Mouse (Mus musculus): Measurements from ENCODE around the gene Brap. TPM values are rescaled to one million over a fixed set of nuclear protein-coding genes. Genes with fewer than 3 reads are reported as not detected.
A peak's percentile ranks its signal among the peaks of the same experiment; 100 is the strongest.

The Brap gene
- polyA plus RNA-seq, 1 experiment from 2014 or later = 30.6 TPM

DNA sequence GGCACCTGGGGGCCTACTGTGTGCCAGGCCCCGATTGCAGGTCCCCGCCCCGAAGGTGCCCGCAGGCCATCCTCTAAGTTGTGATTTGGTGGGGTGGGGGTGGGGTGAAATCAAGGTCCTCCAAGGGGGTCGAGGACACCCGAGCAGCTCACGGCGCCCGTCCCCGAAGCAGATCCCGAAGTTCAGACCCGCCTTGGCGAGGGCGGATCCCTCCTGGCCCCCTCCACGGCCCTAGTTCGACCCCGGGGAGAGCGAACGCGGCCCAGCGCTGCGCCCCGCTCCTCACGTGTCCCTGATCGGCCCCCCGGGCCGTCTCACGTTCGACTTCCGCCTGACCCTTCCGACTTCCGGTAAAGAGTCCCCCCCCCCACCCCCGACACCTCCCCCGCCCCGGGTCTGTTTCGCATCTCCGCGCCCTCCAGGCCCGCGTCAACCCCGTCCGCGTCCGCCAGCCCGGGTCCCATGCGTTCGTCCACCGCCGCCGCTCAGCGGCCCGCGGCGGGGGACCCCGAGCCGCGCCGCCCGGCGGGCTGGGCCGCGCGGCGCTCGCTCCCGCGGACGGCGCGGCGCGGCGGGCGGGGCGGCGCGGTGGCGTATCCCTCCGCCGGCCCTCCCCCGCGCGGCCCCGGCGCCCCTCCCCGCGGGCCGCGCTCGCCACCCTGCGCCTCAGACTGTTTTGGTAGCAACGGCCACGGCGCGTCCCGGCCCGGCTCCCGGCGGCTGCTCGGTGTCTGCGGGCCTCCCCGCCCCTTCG is 51.0 kb downstream of the Brap start, which contains the start of gene Atxn2:
TSS of gene Atxn2 (plus strand) at position 164 of the 754 bp plus-strand sequence.
- peak within 1 kb of the TSS; percentile 97 for H3K27ac ChIP-seq (ENCODE audit: low read depth, low read length)
- 1% methylated on average over 66 of the region's 103 CpGs for WGBS
- peak within 1 kb of the TSS; percentile 90 for H3K9ac ChIP-seq (ENCODE audit: low read depth, low read length)
- 0 out of 2 replicates have a peak, but pooled peaks cover 7% of the 10 kb centered on the region for H3K4me1 ChIP-seq (replicated peaks; ENCODE audit: control insufficient read depth, insufficient read depth, low read length)
- no peaks in the 10 kb centered on the region; the same call in 1 of the 2 replicates for H3K36me3 ChIP-seq (ENCODE audit: control insufficient read depth, insufficient read depth)
- H3K27me3 ChIP-seq (replicated peaks; ENCODE audit: control insufficient read depth, insufficient read depth, low read length) = no peaks in the 10 kb centered on the region
- ATAC-seq = peak; percentile 86
- H3K4me3 ChIP-seq (ENCODE audit: low read depth, low read length) = peak within 1 kb of the TSS; percentile 88
- H3K9me3 ChIP-seq (ENCODE audit: control insufficient read depth) = no peaks in the 10 kb centered on the region
- H3K4me2 ChIP-seq (replicated peaks; ENCODE audit: low read depth) = peak within 1 kb of the TSS; percentile 84
- TF ChIP-seq CTCF (IDR thresholded peaks at IDR 0.05; ENCODE audit: low read depth) = 0 out of 2 replicates have a peak, but pooled peaks have one; percentile 6

DNA sequence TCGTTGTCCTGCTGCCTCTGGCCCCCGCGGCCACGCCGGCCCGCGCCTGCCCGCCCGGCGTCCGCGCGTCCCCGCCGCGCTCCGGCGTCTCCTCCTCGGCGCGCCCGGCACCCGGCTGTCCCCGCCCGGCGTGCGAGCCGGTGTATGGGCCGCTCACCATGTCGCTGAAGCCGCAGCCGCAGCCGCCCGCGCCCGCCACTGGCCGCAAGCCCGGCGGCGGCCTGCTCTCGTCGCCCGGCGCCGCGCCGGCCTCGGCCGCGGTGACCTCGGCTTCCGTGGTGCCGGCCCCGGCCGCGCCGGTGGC is 51.5 kb downstream of the Brap start:
- peak overlapping the region; percentile 90 for H3K9ac ChIP-seq (ENCODE audit: low read depth, low read length)
- ATAC-seq = peak; percentile 50
- peak overlapping the region; percentile 97 for H3K27ac ChIP-seq (ENCODE audit: low read depth, low read length)
- no peaks in the 10 kb centered on the region; the same call in 1 of the 2 replicates for H3K36me3 ChIP-seq (ENCODE audit: control insufficient read depth, insufficient read depth)
- no peaks in the 10 kb centered on the region for H3K9me3 ChIP-seq (ENCODE audit: control insufficient read depth)
- H3K4me3 ChIP-seq (ENCODE audit: low read depth, low read length) = peak overlapping the region; percentile 88
- TF ChIP-seq CTCF (IDR thresholded peaks at IDR 0.05; ENCODE audit: low read depth) = no peak
- 0% methylated on average over 41 of the region's 57 CpGs for WGBS
- H3K4me1 ChIP-seq (replicated peaks; ENCODE audit: control insufficient read depth, insufficient read depth, low read length) = 0 out of 2 replicates have a peak, but pooled peaks cover 7% of the 10 kb centered on the region
- no peaks in the 10 kb centered on the region for H3K27me3 ChIP-seq (replicated peaks; ENCODE audit: control insufficient read depth, insufficient read depth, low read length)
- peak overlapping the region; percentile 84 for H3K4me2 ChIP-seq (replicated peaks; ENCODE audit: low read depth)

DNA sequence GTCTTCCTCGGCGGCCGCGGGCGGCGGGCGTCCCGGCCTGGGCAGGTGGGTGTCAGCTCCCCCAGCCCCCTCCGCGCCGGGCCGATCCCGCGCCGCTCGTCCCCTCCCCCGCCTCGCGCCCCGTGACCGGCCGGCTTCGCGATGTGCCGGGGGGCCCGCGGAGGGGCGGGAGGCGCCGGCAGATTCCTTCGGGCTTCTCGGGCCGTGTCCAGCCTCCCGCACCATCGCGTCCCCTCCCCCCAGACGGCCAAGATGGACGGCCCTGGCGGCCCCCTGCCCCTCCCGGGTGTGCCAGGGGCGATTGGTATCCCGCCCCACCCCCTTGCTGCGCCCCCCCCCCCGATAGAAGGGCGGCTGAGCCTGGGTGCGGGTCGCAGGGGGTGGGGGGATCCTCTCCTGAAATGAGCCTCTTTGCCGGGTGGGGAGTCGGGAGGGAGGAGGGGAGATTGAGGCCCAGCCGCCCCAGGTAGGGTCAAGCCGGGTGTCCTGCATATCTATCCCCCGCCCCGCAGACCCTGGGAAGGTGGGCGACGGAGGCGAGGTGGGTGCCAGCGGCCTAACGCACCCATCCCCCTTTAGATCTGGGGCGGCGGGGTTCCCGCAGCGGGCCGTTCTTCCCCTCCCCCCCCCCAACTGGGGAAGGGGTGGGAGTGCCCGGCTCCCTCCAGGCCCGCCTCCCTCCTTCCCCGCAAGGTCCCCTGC is 52.0 kb downstream of the Brap start:
- peak; percentile 23 for ATAC-seq
- Histone ChIP-seq H3K9ac (ENCODE audit: low read depth, low read length) (peak overlapping the region; percentile 90), H3K27ac (ENCODE audit: low read depth, low read length) (peak overlapping the region; percentile 97), H3K4me3 (ENCODE audit: low read depth, low read length) (peak overlapping the region; percentile 88), H3K4me2 (replicated peaks; ENCODE audit: low read depth) (peak overlapping the region; percentile 84), H3K27me3 (replicated peaks; ENCODE audit: control insufficient read depth, insufficient read depth, low read length) (no peaks in the 10 kb centered on the region), H3K9me3 (ENCODE audit: control insufficient read depth) (no peaks in the 10 kb centered on the region), H3K4me1 (replicated peaks; ENCODE audit: control insufficient read depth, insufficient read depth, low read length) (0 out of 2 replicates have a peak, but pooled peaks cover 7% of the 10 kb centered on the region), H3K36me3 (ENCODE audit: control insufficient read depth, insufficient read depth) (no peaks in the 10 kb centered on the region; the same call in 1 of the 2 replicates)
- WGBS = under 1% methylated on average over 31 of the region's 66 CpGs
- TF ChIP-seq CTCF (IDR thresholded peaks at IDR 0.05; ENCODE audit: low read depth) = no peak

DNA sequence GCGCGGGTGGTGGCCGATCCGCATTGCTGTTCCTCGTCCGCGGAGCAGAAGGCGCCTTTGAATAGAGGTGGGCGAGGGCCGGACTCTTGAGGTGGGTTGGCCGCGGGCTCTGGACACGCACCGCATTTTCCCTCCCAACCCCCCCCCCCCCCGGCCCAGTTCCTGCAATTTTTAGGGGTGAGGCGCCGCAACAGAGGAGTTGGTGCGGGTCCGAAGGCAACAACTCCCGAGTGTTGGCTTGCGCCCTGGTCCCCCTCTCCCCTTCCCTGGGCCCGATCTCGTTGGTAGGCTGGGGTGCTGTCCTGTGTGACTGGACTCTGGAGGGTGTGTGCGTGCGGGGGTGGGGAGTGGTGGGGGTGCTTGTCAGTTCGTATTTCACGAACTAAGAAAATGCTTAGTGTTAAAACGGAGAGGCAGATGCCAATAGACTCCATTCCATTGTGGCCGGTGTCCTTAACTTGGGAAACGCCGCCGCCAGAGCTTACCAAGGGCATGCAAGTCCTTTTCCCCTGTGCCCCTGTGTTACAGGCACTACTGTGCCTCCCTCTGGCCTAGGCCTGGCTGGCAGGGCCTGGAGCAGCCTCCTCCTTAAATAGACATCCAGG is 52.7 kb downstream of the Brap start:
- no peaks in the 10 kb centered on the region; the same call in 1 of the 2 replicates for H3K36me3 ChIP-seq (ENCODE audit: control insufficient read depth, insufficient read depth)
- H3K9ac ChIP-seq (ENCODE audit: low read depth, low read length) = peak overlapping the region; percentile 90
- no peak for ATAC-seq
- 0 out of 2 replicates have a peak, but pooled peaks have one; percentile 20 for TF ChIP-seq CTCF (IDR thresholded peaks at IDR 0.05; ENCODE audit: low read depth)
- H3K27ac ChIP-seq (ENCODE audit: low read depth, low read length) = peak overlapping the region; percentile 97
- no peaks in the 10 kb centered on the region for H3K9me3 ChIP-seq (ENCODE audit: control insufficient read depth)
- under 1% methylated on average over 28 of the region's 32 CpGs for WGBS
- peak overlapping the region; percentile 88 for H3K4me3 ChIP-seq (ENCODE audit: low read depth, low read length)
- no peaks in the 10 kb centered on the region for H3K27me3 ChIP-seq (replicated peaks; ENCODE audit: control insufficient read depth, insufficient read depth, low read length)
- peak overlapping the region; percentile 84 for H3K4me2 ChIP-seq (replicated peaks; ENCODE audit: low read depth)
- H3K4me1 ChIP-seq (replicated peaks; ENCODE audit: control insufficient read depth, insufficient read depth, low read length) = 0 out of 2 replicates have a peak, but pooled peaks cover 7% of the 10 kb centered on the region

DNA sequence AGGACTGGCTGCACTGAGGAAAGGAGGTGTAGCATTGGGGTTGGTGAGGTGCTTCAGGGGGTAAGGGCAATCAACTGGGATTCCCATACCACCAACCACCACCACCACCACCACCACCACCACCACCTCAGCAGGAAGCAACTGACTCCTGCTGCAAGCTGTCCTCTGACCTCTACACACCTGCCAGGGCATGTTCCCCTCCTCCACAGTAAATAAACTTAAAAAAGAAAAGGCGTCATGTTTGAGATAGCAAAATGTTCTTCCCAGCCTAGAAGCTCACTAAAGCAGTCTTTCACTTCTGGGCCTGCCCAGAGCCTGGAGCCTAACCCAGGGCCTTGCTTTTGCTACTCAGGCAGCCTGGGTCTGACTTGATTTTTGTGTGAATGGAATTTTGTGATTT is 54.0 kb downstream of the Brap start:
- WGBS = 30% methylated on average over 1 of the region's 1 CpGs
- Histone ChIP-seq H3K9ac (ENCODE audit: low read depth, low read length) (no peak overlapping the region), H3K27ac (ENCODE audit: low read depth, low read length) (0 out of 2 replicates have a peak overlapping the region, but pooled peaks have one; percentile 5), H3K27me3 (replicated peaks; ENCODE audit: control insufficient read depth, insufficient read depth, low read length) (no peaks in the 10 kb centered on the region), H3K36me3 (ENCODE audit: control insufficient read depth, insufficient read depth) (no peaks in the 10 kb centered on the region; the same call in 1 of the 2 replicates), H3K4me1 (replicated peaks; ENCODE audit: control insufficient read depth, insufficient read depth, low read length) (0 out of 2 replicates have a peak, but pooled peaks cover 7% of the 10 kb centered on the region), H3K4me2 (replicated peaks; ENCODE audit: low read depth) (peak overlapping the region; percentile 84), H3K9me3 (ENCODE audit: control insufficient read depth) (no peaks in the 10 kb centered on the region), H3K4me3 (ENCODE audit: low read depth, low read length) (no peak overlapping the region)
- TF ChIP-seq CTCF (IDR thresholded peaks at IDR 0.05; ENCODE audit: low read depth) = no peak
- ATAC-seq = no peak

DNA sequence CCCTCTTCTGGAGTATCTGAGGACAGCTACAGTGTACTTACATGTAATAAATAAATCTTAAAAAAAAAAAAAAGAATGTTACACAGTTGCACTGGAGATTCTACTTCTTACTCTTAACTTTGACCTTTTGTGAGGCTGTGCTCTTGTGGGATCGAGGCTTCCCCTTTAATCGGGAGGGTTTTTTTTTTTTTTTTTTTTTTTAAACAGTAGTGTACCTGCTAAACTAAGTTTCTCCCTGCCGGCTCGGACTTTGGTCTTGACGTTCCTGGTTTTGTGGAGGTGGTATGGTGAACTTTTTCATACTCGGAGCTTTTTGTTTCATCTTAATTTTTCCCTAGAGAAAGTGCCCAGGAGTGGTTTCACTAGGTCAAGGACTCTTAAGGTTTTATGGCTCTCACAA is 54.6 kb downstream of the Brap start:
- Histone ChIP-seq H3K4me2 (replicated peaks; ENCODE audit: low read depth) (peak overlapping the region; percentile 17; the same call in 1 of the 2 replicates), H3K36me3 (ENCODE audit: control insufficient read depth, insufficient read depth) (no peaks in the 10 kb centered on the region; the same call in 1 of the 2 replicates), H3K27me3 (replicated peaks; ENCODE audit: control insufficient read depth, insufficient read depth, low read length) (no peaks in the 10 kb centered on the region), H3K9ac (ENCODE audit: low read depth, low read length) (no peak overlapping the region), H3K4me3 (ENCODE audit: low read depth, low read length) (no peak overlapping the region), H3K9me3 (ENCODE audit: control insufficient read depth) (no peaks in the 10 kb centered on the region), H3K4me1 (replicated peaks; ENCODE audit: control insufficient read depth, insufficient read depth, low read length) (0 out of 2 replicates have a peak, but pooled peaks cover 7% of the 10 kb centered on the region), H3K27ac (ENCODE audit: low read depth, low read length) (no peak overlapping the region)
- ATAC-seq = no peak
- 32% methylated on average over 6 of the region's 6 CpGs for WGBS
- no peak; the same call in 1 of the 2 replicates for TF ChIP-seq CTCF (IDR thresholded peaks at IDR 0.05; ENCODE audit: low read depth)

Measured in intestine, postnatal 0 days (tissue).